Mouse (Mus musculus) regulatory T cell (primary cell): ENCODE measurements at regions not wholly inside any gene's neighbourhood (a gene's known extent, or its start where the extent isn't known, plus 50 kb on each side); places are given as distances from the start of the nearest gene placed in this dataset.

Experiments
- in situ Hi-C: fragments of 300-600 bp; cut with MboI, MseI; formaldehyde crosslinking; loops from one replicate; pipeline ENCODE4 v1.15.1; 2025; ENCODE audit warnings: high pct_unique_total_duplicates

GRCm38 (mm10) chr6:66236368-66236767, 284.0 kb downstream of the 4930544G11Rik start:
- in situ Hi-C loops: no loop called here

- in situ Hi-C loops: no loop called here
Observed at GRCm38 (mm10) chr6:66255378-66255777, 279.8 kb upstream of the Mad2l1 start.

GRCm38 (mm10) chr6:66263429-66263828, 271.8 kb upstream of the Mad2l1 start:
- in situ Hi-C loops: no loop called here

- in situ Hi-C loops: no loop called here
Observed at GRCm38 (mm10) chr6:66263918-66264317, 271.3 kb upstream of the Mad2l1 start.

- in situ Hi-C loops: no loop called here
Observed at GRCm38 (mm10) chr6:66268427-66268826, 266.8 kb upstream of the Mad2l1 start.

GRCm38 (mm10) chr6:66271414-66272206, 263.6 kb upstream of the Mad2l1 start:
- in situ Hi-C loops: no loop called here

GRCm38 (mm10) chr6:66272216-66272615, 263.0 kb upstream of the Mad2l1 start:
- in situ Hi-C loops: no loop called here

- in situ Hi-C loops: no loop called here
Observed at GRCm38 (mm10) chr6:66274737-66275136, 260.5 kb upstream of the Mad2l1 start.

GRCm38 (mm10) chr6:66280701-66281100, 254.5 kb upstream of the Mad2l1 start:
- in situ Hi-C loops: no loop called here

GRCm38 (mm10) chr6:66282566-66283115, 252.5 kb upstream of the Mad2l1 start:
- in situ Hi-C loops: no loop called here

GRCm38 (mm10) chr6:66283521-66283920, 251.7 kb upstream of the Mad2l1 start:
- in situ Hi-C loops: no loop called here

- in situ Hi-C loops: no loop called here
Observed at GRCm38 (mm10) chr6:66287607-66288006, 247.6 kb upstream of the Mad2l1 start.

- in situ Hi-C loops: no loop called here
Observed at GRCm38 (mm10) chr6:66289196-66289595, 246.0 kb upstream of the Mad2l1 start.

GRCm38 (mm10) chr6:66291576-66291975, 243.6 kb upstream of the Mad2l1 start:
- in situ Hi-C loops: no loop called here

GRCm38 (mm10) chr6:66298056-66298455, 237.1 kb upstream of the Mad2l1 start:
- in situ Hi-C loops: no loop called here

- in situ Hi-C loops: no loop called here
Observed at GRCm38 (mm10) chr6:66300189-66300588, 235.0 kb upstream of the Mad2l1 start.

GRCm38 (mm10) chr6:66344848-66345247, 190.3 kb upstream of the Mad2l1 start:
- in situ Hi-C loops: no loop called here

GRCm38 (mm10) chr6:66347356-66347755, 187.8 kb upstream of the Mad2l1 start:
- in situ Hi-C loops: no loop called here

GRCm38 (mm10) chr6:66361130-66361529, 174.1 kb upstream of the Mad2l1 start:
- in situ Hi-C loops: no loop called here

- in situ Hi-C loops: no loop called here
Observed at GRCm38 (mm10) chr6:66367263-66367662, 167.9 kb upstream of the Mad2l1 start.

GRCm38 (mm10) chr6:66381279-66381934, 153.8 kb upstream of the Mad2l1 start:
- in situ Hi-C loops: no loop called here

GRCm38 (mm10) chr6:66382347-66383010, 152.7 kb upstream of the Mad2l1 start:
- in situ Hi-C loops: no loop called here
